Mouse (Mus musculus) layer of hippocampus, adult 2 months (tissue): ENCODE measurements around the gene Pex5. TPM values are rescaled to one million over a fixed set of nuclear protein-coding genes. Genes with fewer than 3 reads are reported as not detected.

Source experiments
- DNase-seq, 2 experiments: peaks; one replicate each; pipeline ENCODE4 v3.0.0; 2022; ENCODE audit warnings: low spot score in 2 of 2
- H3K27ac ChIP-seq: fragments of 200-600 bp; 2 replicates; pipeline ENCODE4 v1.8.1; 2022
- H3K4me3 ChIP-seq: fragments of 200-600 bp; 2 replicates; pipeline ENCODE4 v1.8.1; 2022; ENCODE audit warnings: mild to moderate bottlenecking
- CTCF ChIP-seq: fragments of 200-600 bp; conservative IDR thresholded peaks from 2 replicates; pipeline ENCODE4 v1.8.1; 2022; ENCODE audit warnings: antibody characterized with exemption, mild to moderate bottlenecking, moderate library complexity
- long read RNA-seq, 2 experiments: library from polyadenylated mRNA; stranded (forward); transcript quantifications; one replicate each; pipeline ENCODE4 v2.0.0; 2021; ENCODE audit warnings: borderline mapping rate in 2 of 2
- total RNA-seq, 2 experiments: library from RNA; stranded (reverse); gene quantifications; 2 replicates each; pipeline ENCODE4 v1.2.3; 2021

The Pex5 gene
- total RNA-seq = 10 to 100 TPM; 50.1 to 53.5 TPM
- long read RNA-seq, experiment 1, transcript Pex5-202 (15 exons, 3,073 nt) = major isoform, 23 of 53 reads
- long read RNA-seq, experiment 1, transcript Pex5-201 (16 exons, 3,139 nt) = minor isoform, 14 of 53 reads
- long read RNA-seq, experiment 1, partial matches to known transcripts = 4 of 53 reads
- long read RNA-seq, experiment 1, other reads (novel, unspliced or antisense) = 11 of 53 reads
- long read RNA-seq, experiment 2, transcript Pex5-202 (15 exons, 3,073 nt) = major isoform, 31 of 85 reads
- long read RNA-seq, experiment 2, transcript Pex5-201 (16 exons, 3,139 nt) = minor isoform, 24 of 85 reads
- long read RNA-seq, experiment 2, partial matches to known transcripts = 10 of 85 reads
- long read RNA-seq, experiment 2, other reads (novel, unspliced or antisense) = 17 of 85 reads

- Histone ChIP-seq H3K4me3 (peak within 1 kb of the TSS; percentile 83), H3K27ac (peak within 1 kb of the TSS; percentile 96)
- peak; percentile 93 to 96 for DNase-seq
- no peak for TF ChIP-seq CTCF
These were observed at the start of gene Pex5 for GRCm38 (mm10) chr6:124414927-124415325. Pex5 (minus strand) TSS chr6:124415067.

DNA sequence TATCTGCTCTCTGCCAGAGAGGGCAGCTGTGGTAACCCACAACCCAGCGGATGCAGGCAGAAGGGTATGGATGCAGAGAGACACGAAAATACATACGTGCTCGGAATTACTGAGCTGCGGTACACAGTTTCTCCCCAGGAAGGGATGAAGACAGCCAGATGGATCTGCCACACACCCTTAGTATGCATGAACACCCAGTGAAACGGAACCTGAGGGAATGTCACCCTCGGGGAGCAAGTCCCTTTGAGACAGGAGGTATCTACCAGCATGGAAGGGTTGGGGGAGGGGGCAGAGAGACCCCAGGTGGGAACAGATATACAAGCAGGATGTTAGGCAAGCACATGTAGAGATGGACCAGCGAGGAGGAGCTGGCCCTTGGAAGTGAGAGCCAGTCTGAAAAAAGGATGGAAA is 49.0 kb upstream of the Pex5 start:
- DNase-seq = no peak
- TF ChIP-seq CTCF = no peak
- peak overlapping the region; percentile 96 for H3K27ac ChIP-seq
- peak overlapping the region; percentile 80 for H3K4me3 ChIP-seq

DNA sequence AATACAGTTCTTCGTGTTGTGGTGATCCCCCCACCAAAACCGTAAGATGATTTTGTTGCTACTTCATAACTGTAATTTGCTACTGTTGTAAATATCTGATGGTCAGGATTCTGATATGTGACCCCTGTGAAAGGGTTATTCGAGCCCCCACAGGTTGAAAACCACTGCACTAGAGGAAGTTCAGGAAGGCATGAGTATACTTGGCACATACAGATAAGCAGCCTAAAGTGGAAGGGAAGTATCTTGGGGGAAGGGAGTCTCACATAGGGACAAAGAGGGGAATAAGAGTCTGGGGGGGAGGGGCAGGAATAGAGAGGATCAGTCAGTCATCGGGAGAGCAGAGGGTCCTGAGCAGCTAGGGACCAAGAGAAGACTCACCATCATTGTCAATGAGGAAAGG is 44.5 kb upstream of the Pex5 start:
- TF ChIP-seq CTCF = no peak
- Histone ChIP-seq H3K4me3 (no peak overlapping the region), H3K27ac (no peak overlapping the region)
- no peak for DNase-seq

GRCm38 (mm10) chr6:124458505-124458904 is 43.6 kb upstream of the Pex5 start:
- DNase-seq = no peak
- Histone ChIP-seq H3K4me3 (no peak overlapping the region), H3K27ac (no peak overlapping the region)
- no peak for TF ChIP-seq CTCF

DNA sequence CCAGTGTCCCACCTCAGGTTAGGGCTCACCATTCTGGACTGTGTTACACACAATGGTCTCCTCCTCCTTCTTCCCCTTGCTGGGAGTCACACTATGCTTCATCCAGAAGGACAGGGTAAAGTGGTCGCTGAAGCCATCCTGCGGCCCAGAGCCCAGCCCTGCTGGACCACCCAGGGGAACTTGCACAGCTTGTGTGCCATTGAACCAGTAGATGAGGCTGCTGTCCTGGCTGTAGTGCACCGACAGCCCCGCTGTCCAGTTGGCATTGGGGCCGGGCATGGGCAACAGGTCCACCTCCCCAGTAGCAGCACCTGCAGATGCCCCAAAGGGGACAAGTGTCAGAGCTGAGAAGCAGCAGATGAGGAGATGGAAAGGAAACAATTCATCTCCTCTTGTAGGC is 43.0 kb upstream of the Pex5 start:
- Histone ChIP-seq H3K27ac (no peak overlapping the region), H3K4me3 (no peak overlapping the region)
- DNase-seq = no peak
- TF ChIP-seq CTCF = no peak

- DNase-seq = no peak
- Histone ChIP-seq H3K27ac (no peak overlapping the region), H3K4me3 (no peak overlapping the region)
- no peak for TF ChIP-seq CTCF
These were observed 41.4 kb upstream of the Pex5 start for GRCm38 (mm10) chr6:124456243-124456642.

DNA sequence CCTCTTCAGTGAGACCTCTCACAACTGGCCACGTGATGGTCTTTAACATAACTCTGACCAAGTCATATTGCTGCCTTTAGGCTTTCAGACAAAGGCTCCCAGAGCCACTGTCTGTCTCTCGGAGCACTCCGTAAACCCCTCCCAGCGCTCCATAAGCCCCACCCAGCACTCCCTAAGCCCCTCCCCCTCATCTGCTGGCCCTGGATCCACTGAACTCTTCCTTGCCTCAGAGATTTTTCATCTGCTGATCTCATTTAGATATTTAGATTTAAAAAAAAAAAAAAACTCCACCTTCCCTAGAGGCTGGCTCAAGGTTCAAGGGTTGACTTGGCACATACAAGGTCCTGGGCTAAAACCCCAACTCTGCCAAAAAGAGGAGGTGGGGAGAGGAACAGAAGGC is 38.9 kb upstream of the Pex5 start:
- Histone ChIP-seq H3K27ac (no peak overlapping the region), H3K4me3 (no peak overlapping the region)
- no peak for TF ChIP-seq CTCF
- no peak for DNase-seq

DNA sequence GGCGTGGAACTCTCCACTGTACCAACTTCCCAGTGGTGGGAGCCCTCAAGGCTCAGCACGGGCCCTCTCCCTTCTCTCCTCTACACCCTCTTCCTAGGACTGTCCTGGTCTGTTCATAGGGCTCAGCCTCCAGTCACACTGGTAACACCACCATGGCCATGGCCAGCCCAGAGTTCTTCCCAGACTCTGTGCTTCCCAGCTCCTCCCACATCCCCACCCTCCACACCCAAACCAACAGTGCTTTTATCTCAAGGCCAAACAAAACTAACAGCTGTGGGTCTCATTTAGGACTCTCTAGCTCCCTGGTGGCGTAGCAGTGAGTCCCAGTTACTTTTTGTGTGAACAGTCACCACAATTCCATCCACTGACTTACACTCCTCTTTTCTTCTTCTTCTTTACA is 37.1 kb upstream of the Pex5 start:
- no peak for TF ChIP-seq CTCF
- no peak for DNase-seq
- Histone ChIP-seq H3K27ac (no peak overlapping the region), H3K4me3 (no peak overlapping the region)

- TF ChIP-seq CTCF = no peak
- no peak for DNase-seq
- Histone ChIP-seq H3K27ac (no peak overlapping the region), H3K4me3 (no peak overlapping the region)
These were observed 35.0 kb upstream of the Pex5 start for GRCm38 (mm10) chr6:124449668-124450383.

DNA sequence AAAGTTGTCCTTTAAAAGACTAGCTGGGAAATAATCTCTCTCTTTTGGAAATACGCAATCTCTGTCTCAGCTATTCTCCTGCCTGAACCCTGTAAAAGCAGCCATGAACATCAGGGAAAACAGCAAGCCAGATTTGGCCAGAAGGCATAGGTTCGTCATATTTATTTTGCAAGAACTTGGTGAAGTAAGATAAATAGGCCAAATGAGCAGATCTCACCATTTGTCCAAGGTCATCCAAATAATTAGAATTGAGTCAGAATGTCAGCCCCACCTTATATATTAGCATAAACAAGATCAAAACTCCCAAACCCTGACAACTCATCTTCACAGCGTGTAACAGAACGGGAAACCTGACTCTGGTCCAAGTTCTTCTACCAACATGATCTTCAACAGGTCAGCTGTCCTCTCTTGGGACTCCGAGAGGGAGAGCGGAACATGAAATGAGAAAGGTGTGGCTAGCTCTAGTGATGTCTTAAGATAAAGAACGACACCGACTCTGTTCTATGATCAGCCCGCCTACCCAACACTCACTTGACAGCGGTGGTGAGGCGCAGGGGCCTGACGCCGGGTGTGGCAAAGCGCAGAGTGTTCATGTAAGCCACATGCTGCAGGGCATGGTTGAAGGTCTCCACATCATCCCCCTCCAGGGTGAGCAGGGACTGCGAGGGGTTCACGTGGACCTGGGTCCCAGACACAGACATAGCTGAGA is 34.2 kb upstream of the Pex5 start:
- Histone ChIP-seq H3K27ac (no peak overlapping the region), H3K4me3 (no peak overlapping the region)
- TF ChIP-seq CTCF = no peak
- no peak for DNase-seq

GRCm38 (mm10) chr6:124448186-124448852 is 33.5 kb upstream of the Pex5 start:
- DNase-seq = no peak
- TF ChIP-seq CTCF = peak; percentile 78
- H3K4me3 ChIP-seq = no peak overlapping the region

DNA sequence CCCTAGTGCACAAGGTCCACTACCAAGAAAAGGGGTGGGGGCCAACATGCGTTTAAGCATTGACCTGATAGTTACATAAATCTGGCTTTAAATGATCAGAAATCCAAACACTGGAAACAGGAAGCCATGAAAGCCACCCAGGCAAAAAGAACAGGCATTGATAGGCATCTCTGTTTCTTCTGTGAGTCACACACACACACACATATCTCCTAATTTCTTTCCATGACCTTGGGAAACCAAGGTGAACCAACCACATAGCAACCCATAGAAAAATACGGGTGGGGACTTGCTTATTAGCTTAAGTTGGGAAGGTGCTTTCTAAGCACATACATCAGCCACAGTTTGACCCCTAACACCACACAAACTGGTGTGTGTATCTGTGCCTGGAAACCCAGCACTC is 32.5 kb upstream of the Pex5 start:
- no peak for TF ChIP-seq CTCF
- DNase-seq = no peak
- H3K4me3 ChIP-seq = no peak overlapping the region
- H3K27ac ChIP-seq = no peak overlapping the region

More at GRCm38 (mm10) chr6:124448186-124448852, 33.5 kb upstream of the Pex5 start:
- H3K27ac ChIP-seq = no peak overlapping the region

- Histone ChIP-seq H3K27ac (no peak overlapping the region), H3K4me3 (no peak overlapping the region)
- DNase-seq = no peak
- TF ChIP-seq CTCF = no peak
These were observed 31.6 kb upstream of the Pex5 start for GRCm38 (mm10) chr6:124446459-124446858.
